Mouse (Mus musculus) left cerebral cortex, postnatal 14 days (tissue): ENCODE measurements at regions not wholly inside any gene's neighbourhood (a gene's known extent, or its start where the extent isn't known, plus 50 kb on each side); places are given as distances from the start of the nearest gene placed in this dataset.

ENCODE experiments used
- DNase-seq, 2 experiments: peaks; one replicate each; pipeline ENCODE4 v3.0.0; 2021 to 2022; ENCODE audit warnings: low spot score in 2 of 2, mixed read lengths in 1 of 2
- intact Hi-C: fragments of 180-260 bp; cut with DNase I; formaldehyde crosslinking; loops from one replicate; pipeline ENCODE4 v1.15.1; 2025

DNA sequence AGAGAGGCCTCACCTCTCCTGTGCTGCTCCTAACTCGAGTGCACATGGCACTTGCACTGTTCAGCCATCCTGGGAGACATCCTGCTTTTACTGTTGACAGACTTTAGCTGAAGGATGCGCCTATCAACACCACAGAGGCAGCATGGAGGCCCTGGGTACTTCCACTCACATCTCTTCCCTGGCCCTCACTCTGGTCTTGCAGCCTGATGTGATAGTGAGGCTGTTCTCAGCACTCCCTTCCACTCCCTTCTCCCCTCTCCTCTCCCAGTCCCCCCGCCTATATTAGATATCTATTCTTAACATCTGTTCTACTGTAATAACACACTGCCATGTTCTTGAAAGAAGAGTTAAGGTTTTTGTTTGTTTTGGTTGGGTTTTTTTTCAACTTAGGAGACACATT is 50.2 kb upstream of the Bod1 start:
- intact Hi-C loops, result no loop called here
- no peak for DNase-seq

GRCm38 (mm10) chr11:31724506-31724905 is 52.8 kb upstream of the Bod1 start:
- intact Hi-C loops, result no loop called here
- no peak for DNase-seq

DNA sequence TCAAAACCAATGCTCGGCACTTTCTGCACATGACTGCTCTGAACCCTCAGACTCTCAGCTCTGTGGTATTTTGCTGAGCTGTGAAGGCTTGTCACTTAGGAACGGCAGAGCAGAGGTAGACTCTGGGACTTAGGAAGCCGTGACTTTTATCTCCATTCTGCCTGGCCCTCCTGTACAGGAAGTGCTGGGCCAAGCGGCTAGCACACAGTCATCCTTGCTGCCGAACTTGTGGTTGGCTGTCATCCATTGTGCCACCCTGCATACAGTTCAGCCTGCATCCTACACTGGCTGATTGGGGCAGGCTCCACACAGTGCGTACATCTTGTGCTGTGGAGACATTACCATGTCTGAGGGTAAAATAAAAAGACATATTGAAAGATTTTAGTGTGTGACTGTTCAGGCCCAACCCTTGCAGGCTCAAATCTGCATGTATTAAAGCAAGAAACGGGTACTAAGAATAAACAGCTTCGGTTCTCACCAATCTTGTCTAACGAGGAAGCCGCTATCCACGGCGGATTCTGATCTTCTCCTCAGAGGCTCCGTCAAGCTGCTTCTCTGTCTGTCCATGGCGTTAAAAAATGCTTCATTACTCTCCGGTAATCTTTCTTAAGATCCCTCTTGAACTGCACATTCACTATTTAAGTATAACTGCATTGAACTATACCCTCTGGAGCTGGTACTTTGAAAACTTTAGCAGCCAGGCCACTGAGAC is 54.4 kb upstream of the Bod1 start:
- intact Hi-C loops, result no loop called here
- DNase-seq, result no peak

DNA sequence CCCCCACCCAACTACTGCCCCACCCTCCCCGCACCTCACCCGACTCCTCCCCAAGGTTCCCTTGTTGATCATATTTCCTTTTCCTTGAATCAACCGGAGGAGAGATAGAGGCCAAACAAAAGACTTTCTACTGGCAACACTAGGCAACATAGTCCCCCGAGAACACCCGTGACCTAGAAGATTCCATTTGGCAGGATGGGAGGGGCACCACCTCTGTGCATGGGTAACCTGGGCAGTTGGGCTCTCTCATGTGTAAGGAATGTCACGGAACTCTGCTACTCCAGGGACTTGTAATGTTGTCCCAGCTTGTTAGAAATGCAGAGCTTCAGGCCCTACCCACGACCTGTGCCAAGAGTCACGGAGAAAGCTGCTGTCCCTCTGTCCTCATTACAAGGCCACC is 55.6 kb upstream of the Bod1 start:
- DNase-seq, result no peak
- intact Hi-C loops, result no loop called here

- no peak for DNase-seq
- intact Hi-C loops, result no loop called here
Measured at GRCm38 (mm10) chr11:31729728-31730127, 58.0 kb upstream of the Bod1 start.

DNA sequence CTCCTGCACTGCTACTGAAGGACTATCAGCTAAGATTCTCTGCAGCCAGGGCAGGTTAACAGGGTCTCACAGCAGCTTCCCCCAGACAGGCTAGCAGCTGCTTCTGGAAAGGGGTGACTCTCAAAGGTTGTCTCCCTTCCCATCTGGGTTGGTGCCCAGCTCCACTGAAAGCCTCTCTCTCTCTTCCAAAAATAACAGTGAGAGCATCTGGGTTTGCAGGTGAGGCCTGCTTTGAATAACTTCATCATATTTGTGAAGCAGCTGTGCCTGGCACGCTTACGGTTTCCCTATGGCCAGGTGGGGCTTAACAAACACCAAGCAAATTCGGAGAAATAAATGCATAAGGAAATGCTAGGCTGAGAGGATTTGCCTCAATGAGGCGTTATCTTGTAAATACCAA is 58.5 kb upstream of the Bod1 start:
- DNase-seq, result no peak
- intact Hi-C loops, result no loop called here

- DNase-seq, result no peak
- intact Hi-C loops, result no loop called here
Measured at GRCm38 (mm10) chr11:31730680-31731079, 59.0 kb upstream of the Bod1 start.

- intact Hi-C loops, result no loop called here
Measured at GRCm38 (mm10) chr11:31731459-31731858, 59.8 kb upstream of the Bod1 start.

DNA sequence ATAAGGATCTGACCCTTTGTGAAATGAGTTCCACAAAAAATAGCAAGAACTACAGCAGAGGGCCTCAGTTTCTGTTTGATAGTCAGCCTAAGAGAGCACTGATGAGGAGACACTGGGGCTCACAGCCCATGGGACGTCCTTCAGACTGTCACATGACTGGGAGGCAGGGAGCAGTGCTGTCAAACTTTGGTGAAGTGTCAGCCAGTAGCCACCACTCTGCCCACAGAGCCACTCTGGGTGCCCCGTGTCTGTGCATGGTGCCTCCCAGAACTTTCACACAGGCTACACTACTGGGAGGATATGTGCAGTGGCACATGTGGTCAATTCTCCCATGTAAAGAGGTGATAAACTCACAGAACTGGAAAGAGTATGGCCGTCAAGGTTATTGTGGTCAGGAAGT is 60.7 kb upstream of the Bod1 start:
- DNase-seq, result no peak
- intact Hi-C loops, result no loop called here

More at GRCm38 (mm10) chr11:31731459-31731858, 59.8 kb upstream of the Bod1 start:
- no peak for DNase-seq

GRCm38 (mm10) chr11:31732958-31733357 is 61.3 kb upstream of the Bod1 start:
- DNase-seq, result no peak
- intact Hi-C loops, result no loop called here

DNA sequence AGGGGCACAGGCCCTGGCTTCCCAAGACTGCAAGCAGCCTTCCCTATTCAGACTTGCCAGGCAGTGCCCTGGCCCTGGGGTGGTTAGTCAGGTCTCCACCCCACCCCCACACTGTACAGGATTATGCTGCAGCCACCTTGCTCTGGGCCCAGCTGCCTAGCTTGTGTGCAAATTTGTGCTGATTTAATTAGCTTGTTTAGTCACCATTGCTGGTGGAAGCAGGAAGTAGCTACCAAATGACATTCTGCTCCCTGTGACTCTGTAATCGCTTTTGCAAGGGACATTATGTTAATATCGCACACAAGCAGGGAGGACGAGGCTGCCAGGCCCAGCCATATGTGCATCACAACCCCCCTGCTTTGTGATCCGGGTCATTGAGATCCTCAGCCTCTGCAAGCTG is 62.4 kb upstream of the Bod1 start:
- no peak for DNase-seq
- intact Hi-C loops, result no loop called here

- no peak for DNase-seq
- intact Hi-C loops, result no loop called here
Measured at GRCm38 (mm10) chr11:31735257-31735656, 63.6 kb upstream of the Bod1 start.

DNA sequence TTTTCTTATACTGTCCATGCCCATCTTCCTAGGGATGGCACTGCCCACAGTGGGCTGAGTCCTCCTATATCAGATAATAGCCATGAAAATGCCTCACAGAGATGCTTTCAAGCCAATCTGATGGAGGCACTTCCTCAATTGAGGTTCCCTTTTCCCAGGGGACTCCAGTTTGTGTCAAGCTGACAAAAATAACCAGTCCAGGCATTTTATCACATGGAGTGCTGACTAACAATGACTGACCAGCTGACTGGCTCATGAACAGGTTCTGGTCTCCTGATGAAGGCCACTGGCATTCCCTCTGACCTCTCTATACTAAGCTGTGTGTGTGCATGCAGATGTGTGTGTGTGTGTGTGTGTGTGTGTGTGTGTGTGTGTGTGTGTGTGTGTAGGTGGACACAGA is 64.4 kb upstream of the Bod1 start:
- DNase-seq, result no peak
- intact Hi-C loops, result no loop called here

- no peak for DNase-seq
- intact Hi-C loops, result no loop called here
Measured at GRCm38 (mm10) chr11:31736556-31737089, 64.9 kb upstream of the Bod1 start.

- no peak for DNase-seq
- intact Hi-C loops, result no loop called here
Measured at GRCm38 (mm10) chr11:31738148-31739021, 66.7 kb upstream of the Bod1 start.

GRCm38 (mm10) chr11:31740409-31740808 is 68.7 kb upstream of the Bod1 start:
- intact Hi-C loops, result no loop called here
- no peak for DNase-seq

DNA sequence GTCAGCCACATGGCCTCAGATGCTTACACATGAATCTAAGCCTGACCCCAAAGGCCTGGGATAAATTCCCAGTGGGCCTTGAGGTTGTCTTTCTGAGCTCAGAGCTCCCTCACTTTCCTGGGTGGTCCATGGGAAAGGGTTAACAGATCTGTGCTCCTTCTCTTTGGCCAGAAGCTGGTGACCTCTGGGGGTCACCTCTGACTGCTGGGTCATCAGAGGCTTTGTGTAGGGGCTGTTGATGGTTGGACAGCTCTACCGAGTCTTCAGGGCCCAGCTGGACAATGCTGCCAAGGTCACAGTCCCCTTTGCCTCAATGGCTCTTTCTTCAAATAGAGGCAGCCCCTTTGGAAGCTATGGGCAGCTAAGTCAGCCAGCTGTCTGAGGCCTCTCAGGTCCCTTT is 70.5 kb upstream of the Bod1 start:
- intact Hi-C loops, result no loop called here
- no peak for DNase-seq

GRCm38 (mm10) chr11:31744076-31744785 is 72.5 kb upstream of the Bod1 start:
- no peak for DNase-seq
- intact Hi-C loops, result no loop called here

- intact Hi-C loops, result no loop called here
- no peak for DNase-seq
Measured at GRCm38 (mm10) chr11:31745028-31745865, 73.6 kb upstream of the Bod1 start.
